Mouse (Mus musculus) liver, embryonic 12.5 days (tissue): ENCODE data around the gene Zfp704. TPM values are rescaled to one million over a fixed set of nuclear protein-coding genes. Genes with fewer than 3 reads are reported as not detected.

Source experiments
- ATAC-seq: fragments of 200-750 bp; cut with Nextera tagmentation; 2 replicates; pipeline ENCODE4 v1.8.0; 2017; ENCODE audit warnings: moderate number of reproducible peaks, mild to moderate bottlenecking, moderate library complexity
- H3K27ac ChIP-seq: fragments of 300-500 bp; sonication (generic); 2 replicates; pipeline ENCODE4 v1.5.1; 2016; ENCODE audit warnings: mild to moderate bottlenecking
- H3K27me3 ChIP-seq: fragments of 300-500 bp; sonication (generic); replicated peaks from 2 replicates; pipeline ENCODE4 v1.6.1; 2016; ENCODE audit warnings: mild to moderate bottlenecking, moderate library complexity
- H3K36me3 ChIP-seq: fragments of 300-500 bp; sonication (generic); 2 replicates; pipeline ENCODE4 v1.6.1; 2016; ENCODE audit warnings: mild to moderate bottlenecking, moderate library complexity
- H3K4me1 ChIP-seq: fragments of 300-500 bp; sonication (generic); 2 replicates; pipeline ENCODE4 v1.6.1; 2016
- H3K4me2 ChIP-seq: fragments of 300-500 bp; sonication (generic); 2 replicates; pipeline ENCODE4 v1.6.1; 2016; ENCODE audit warnings: mild to moderate bottlenecking, moderate library complexity
- H3K4me3 ChIP-seq: fragments of 300-500 bp; sonication (generic); 2 replicates; pipeline ENCODE4 v1.5.1; 2016; ENCODE audit warnings: mild to moderate bottlenecking, moderate library complexity
- H3K9ac ChIP-seq: fragments of 300-500 bp; sonication (generic); 2 replicates; pipeline ENCODE4 v1.6.1; 2016; ENCODE audit warnings: mild to moderate bottlenecking, moderate library complexity
- H3K9me3 ChIP-seq: fragments of 300-500 bp; sonication (generic); replicated peaks from 2 replicates; pipeline ENCODE4 v1.6.1; 2016; ENCODE audit warnings: mild to moderate bottlenecking, moderate library complexity
- WGBS: fragments of 180-500 bp; shearing (Covaris S2); methylation state at CpG from one replicate; pipeline ENCODE4 v1.1.7; 2016; ENCODE audit not compliant: insufficient replicate concordance; 5-methylcytosine and 5-hydroxymethylcytosine counted together
- polyA plus RNA-seq: library from polyadenylated mRNA; unstranded; fragments of >200 nt; fragmentation: Nextera tagmentation; extraction: Ambion mirVana; gene quantifications from 2 replicates; pipeline ENCODE4 v1.2.1, GENCODE M21; 2016

Gene Zfp704
- 1.8 and 2.2 TPM in 2 replicates for polyA plus RNA-seq

GRCm38 (mm10) chr3:9609581-9610341, at the start of gene Zfp704:
Gene Zfp704 (minus strand): TSS chr3:9610085.
- Histone ChIP-seq H3K9ac (peak within 1 kb of the TSS; percentile 80), H3K4me1 (peaks cover 61% of the 10 kb centered on the region), H3K4me3 (peak within 1 kb of the TSS; percentile 77), H3K4me2 (peak within 1 kb of the TSS; percentile 96), H3K36me3 (no peaks in the 10 kb centered on the region), H3K27me3 (peaks cover 31% of the 10 kb centered on the region), H3K9me3 (no peaks in the 10 kb centered on the region), H3K27ac (peak within 1 kb of the TSS; percentile 83)
- under 1% methylated on average over 72 of the region's 97 CpGs for WGBS
- ATAC-seq, result peak; percentile 73

GRCm38 (mm10) chr3:9633036-9634005, 23.4 kb upstream of the Zfp704 start:
- Histone ChIP-seq H3K4me3 (no peak overlapping the region), H3K36me3 (no peaks in the 10 kb centered on the region), H3K27ac (no peak overlapping the region), H3K9ac (no peak overlapping the region), H3K9me3 (no peaks in the 10 kb centered on the region), H3K27me3 (peaks cover 42% of the 10 kb centered on the region), H3K4me1 (no peaks in the 10 kb centered on the region), H3K4me2 (no peak overlapping the region)
- ATAC-seq, result no peak
- WGBS, result 46% methylated on average over 10 of the region's 10 CpGs

GRCm38 (mm10) chr3:9629951-9630350, 20.1 kb upstream of the Zfp704 start:
- ATAC-seq, result no peak
- no peak overlapping the region; the same call in 1 of the 2 replicates for H3K9ac ChIP-seq
- WGBS, result 29% methylated on average over 17 of the region's 17 CpGs
- H3K9me3 ChIP-seq, result no peaks in the 10 kb centered on the region
- H3K4me1 ChIP-seq, result no peaks in the 10 kb centered on the region
- H3K36me3 ChIP-seq, result no peaks in the 10 kb centered on the region
- H3K4me3 ChIP-seq, result 0 out of 2 replicates have a peak overlapping the region, but pooled peaks have one; percentile 12
- peak overlapping the region; percentile 38 for H3K4me2 ChIP-seq
- peaks cover 50% of the 10 kb centered on the region for H3K27me3 ChIP-seq
- H3K27ac ChIP-seq, result no peak overlapping the region

- ATAC-seq, result no peak
- H3K27ac ChIP-seq, result no peak overlapping the region
- H3K9me3 ChIP-seq, result no peaks in the 10 kb centered on the region
- no peaks in the 10 kb centered on the region for H3K4me1 ChIP-seq
- no peak overlapping the region for H3K4me3 ChIP-seq
- H3K27me3 ChIP-seq, result peaks cover 47% of the 10 kb centered on the region
- H3K9ac ChIP-seq, result no peak overlapping the region
- 56% methylated on average over 4 of the region's 4 CpGs for WGBS
- no peaks in the 10 kb centered on the region for H3K36me3 ChIP-seq
- no peak overlapping the region for H3K4me2 ChIP-seq
Measured at GRCm38 (mm10) chr3:9628041-9628440, 18.2 kb upstream of the Zfp704 start.

- Histone ChIP-seq H3K27me3 (peaks cover 37% of the 10 kb centered on the region), H3K36me3 (no peaks in the 10 kb centered on the region), H3K4me1 (no peaks in the 10 kb centered on the region), H3K9ac (no peak overlapping the region), H3K9me3 (no peaks in the 10 kb centered on the region), H3K27ac (no peak overlapping the region), H3K4me3 (no peak overlapping the region), H3K4me2 (no peak overlapping the region)
- no peak for ATAC-seq
- WGBS, result 45% methylated on average over 5 of the region's 5 CpGs
Measured at GRCm38 (mm10) chr3:9626149-9626548, 16.3 kb upstream of the Zfp704 start.

- H3K27ac ChIP-seq, result no peak overlapping the region
- H3K36me3 ChIP-seq, result no peaks in the 10 kb centered on the region
- H3K27me3 ChIP-seq, result no peaks in the 10 kb centered on the region; the same call in 1 of the 2 replicates
- no peak for ATAC-seq
- no peaks in the 10 kb centered on the region for H3K9me3 ChIP-seq
- H3K4me3 ChIP-seq, result no peak overlapping the region
- 82% methylated on average over 12 of the region's 12 CpGs for WGBS
- no peak overlapping the region for H3K4me2 ChIP-seq
- no peak overlapping the region for H3K9ac ChIP-seq
- peaks cover 12% of the 10 kb centered on the region for H3K4me1 ChIP-seq
Measured at GRCm38 (mm10) chr3:9620611-9621010, 10.7 kb upstream of the Zfp704 start.

- H3K36me3 ChIP-seq, result no peaks in the 10 kb centered on the region
- no peak overlapping the region for H3K27ac ChIP-seq
- H3K4me3 ChIP-seq, result no peak overlapping the region
- peaks cover 20% of the 10 kb centered on the region for H3K4me1 ChIP-seq
- H3K9ac ChIP-seq, result no peak overlapping the region
- no peaks in the 10 kb centered on the region for H3K27me3 ChIP-seq
- 48% methylated on average over 6 of the region's 6 CpGs for WGBS
- no peaks in the 10 kb centered on the region for H3K9me3 ChIP-seq
- peak; percentile 30; the same call in 1 of the 2 replicates for ATAC-seq
- H3K4me2 ChIP-seq, result no peak overlapping the region
Measured at GRCm38 (mm10) chr3:9619562-9620275, 9.8 kb upstream of the Zfp704 start.

GRCm38 (mm10) chr3:9617101-9617500, 7.2 kb upstream of the Zfp704 start:
- Histone ChIP-seq H3K4me2 (no peak overlapping the region), H3K9me3 (no peaks in the 10 kb centered on the region), H3K27ac (no peak overlapping the region), H3K36me3 (no peaks in the 10 kb centered on the region), H3K4me3 (no peak overlapping the region), H3K27me3 (peaks cover 8% of the 10 kb centered on the region), H3K9ac (no peak overlapping the region), H3K4me1 (peaks cover 34% of the 10 kb centered on the region)
- 70% methylated on average over 9 of the region's 9 CpGs for WGBS
- no peak for ATAC-seq

- Histone ChIP-seq H3K4me3 (no peak overlapping the region), H3K4me1 (peaks cover 33% of the 10 kb centered on the region), H3K9me3 (no peaks in the 10 kb centered on the region), H3K9ac (no peak overlapping the region), H3K4me2 (peak overlapping the region; percentile 40), H3K27me3 (peaks cover 31% of the 10 kb centered on the region), H3K27ac (peak overlapping the region; percentile 68; the same call in 1 of the 2 replicates), H3K36me3 (no peaks in the 10 kb centered on the region)
- WGBS, result 53% methylated on average over 12 of the region's 12 CpGs
- no peak for ATAC-seq
Measured at GRCm38 (mm10) chr3:9614676-9615075, 4.8 kb upstream of the Zfp704 start.

- no peaks in the 10 kb centered on the region for H3K9me3 ChIP-seq
- WGBS, result 35% methylated on average over 8 of the region's 8 CpGs
- peaks cover 31% of the 10 kb centered on the region for H3K27me3 ChIP-seq
- no peak overlapping the region for H3K4me3 ChIP-seq
- peak overlapping the region; percentile 68 for H3K27ac ChIP-seq
- peaks cover 32% of the 10 kb centered on the region for H3K4me1 ChIP-seq
- ATAC-seq, result peak; percentile 73
- no peak overlapping the region for H3K9ac ChIP-seq
- H3K4me2 ChIP-seq, result peak overlapping the region; percentile 40
- no peaks in the 10 kb centered on the region for H3K36me3 ChIP-seq
Measured at GRCm38 (mm10) chr3:9614011-9614410, 4.1 kb upstream of the Zfp704 start.

- H3K4me1 ChIP-seq, result peaks cover 56% of the 10 kb centered on the region
- H3K9me3 ChIP-seq, result no peaks in the 10 kb centered on the region
- no peak for ATAC-seq
- WGBS, result 71% methylated on average over 4 of the region's 4 CpGs
- no peak overlapping the region for H3K4me2 ChIP-seq
- no peak overlapping the region for H3K4me3 ChIP-seq
- H3K27ac ChIP-seq, result no peak overlapping the region
- peaks cover 31% of the 10 kb centered on the region for H3K27me3 ChIP-seq
- H3K9ac ChIP-seq, result no peak overlapping the region
- no peaks in the 10 kb centered on the region for H3K36me3 ChIP-seq
Measured at GRCm38 (mm10) chr3:9611226-9611625, 1.3 kb upstream of the Zfp704 start.
